9 mouse cellular contexts compared by ENCODE assay signal in genomic region chr11:4972967-4973870, GRCm38 (mm10). TPM values are rescaled to one million over a fixed set of nuclear protein-coding genes. Genes with fewer than 3 reads are reported as not detected.
A peak's percentile ranks its signal among the peaks of the same experiment; 100 is the strongest.
DNase-seq lines count a peak whose midpoint lies in the region; ATAC-seq and TF ChIP-seq lines count a peak whose summit lies in the region.
"Had no signal": no experiment of that assay in that cellular context is flagged by ENCODE, and none has a peak within 500 bp of the region (broad histone marks: within the 10 kb centered on the region; RNA-seq: fewer than 3 reads in every experiment).

No protein-coding gene starts in this region.

- TF ChIP-seq CTCF in kidney, adult 2 months (conservative IDR thresholded peaks at IDR 0.05; ENCODE audit: insufficient read depth, insufficient read length, low read depth, low read length) = peak; percentile 85

- 51% methylated on average over 13 of the region's 13 CpGs for WGBS in kidney, adult 2 months
- WGBS in kidney, embryonic 16.5 days = 58% methylated on average over 13 of the region's 13 CpGs
- 55% methylated on average over 13 of the region's 13 CpGs for WGBS in stomach, embryonic 15.5 days

- no peaks in the 10 kb centered on the region for H3K27me3 ChIP-seq in kidney, adult 2 months (replicated peaks; ENCODE audit: control insufficient read depth, insufficient read depth, low read length)
- H3K27me3 ChIP-seq in kidney, embryonic 16.5 days (ENCODE audit: insufficient read depth, low read length) = no peaks in the 10 kb centered on the region; the same call in 1 of the 2 replicates
- H3K27me3 ChIP-seq in stomach, embryonic 15.5 days (replicated peaks) = no peaks in the 10 kb centered on the region

- no peak for ATAC-seq in kidney, embryonic 16.5 days (ENCODE audit: low FRiP score, low TSS enrichment)
- peak; percentile 66 to 74 for ATAC-seq in hematopoietic stem cell, adult 5-6 weeks (replicated peaks in 1 of 2; ENCODE audit: insufficient read depth in 1 of 2, low FRiP score in 2 of 2, low TSS enrichment in 1 of 2, low read depth in 1 of 2, poor library complexity in 2 of 2, severe bottlenecking in 2 of 2)
- ATAC-seq in stomach, embryonic 15.5 days (ENCODE audit: insufficient read depth, low FRiP score, low read depth) = peak; percentile 68

- H3K4me2 ChIP-seq in kidney, embryonic 16.5 days (replicated peaks; ENCODE audit: low read depth, low read length) = no peak overlapping the region
- no peak overlapping the region for H3K4me2 ChIP-seq in stomach, embryonic 15.5 days

- no peak overlapping the region for H3K4me3 ChIP-seq in kidney, adult 2 months (ENCODE audit: insufficient read depth, low read depth, low read length)
- H3K4me3 ChIP-seq in kidney, embryonic 16.5 days (ENCODE audit: low read length) = no peak overlapping the region
- no peak overlapping the region for H3K4me3 ChIP-seq in stomach, embryonic 15.5 days (replicated peaks)
- H3K4me3 ChIP-seq: erythroblast, embryonic 14.5 days had no signal

- H3K9ac ChIP-seq in kidney, embryonic 16.5 days (replicated peaks; ENCODE audit: low read length) = no peak overlapping the region
- no peak overlapping the region for H3K9ac ChIP-seq in stomach, embryonic 15.5 days

- intact Hi-C loops in left cerebral cortex, postnatal 14 days (cut with DNase I) = loop anchor here (5.0 kb wide), 1 partner anchor 56 kb away; no protein-coding TSS in a partner anchor

- no peaks in the 10 kb centered on the region for H3K36me3 ChIP-seq in kidney, adult 2 months (ENCODE audit: control insufficient read depth, insufficient read depth, low read length)
- no peaks in the 10 kb centered on the region for H3K36me3 ChIP-seq in kidney, embryonic 16.5 days (ENCODE audit: insufficient read depth, low read length)
- H3K36me3 ChIP-seq in stomach, embryonic 15.5 days = no peaks in the 10 kb centered on the region

- peak; percentile 76 for DNase-seq in kidney, adult 2 months
- peak; percentile 49 for DNase-seq in T-cell, adult 2 months (ENCODE audit: low spot score)
- peak; percentile 86 for DNase-seq in embryo, embryonic 10 days (ENCODE audit: low spot score)
- peak; percentile 71 to 88 for DNase-seq in left cerebral cortex, postnatal 14 days (ENCODE audit: low spot score in 2 of 2)
- peak; percentile 74 for DNase-seq in mesoderm, embryonic 11.5 days (ENCODE audit: low read depth, low spot score)

- no peaks in the 10 kb centered on the region for H3K4me1 ChIP-seq in kidney, adult 2 months (ENCODE audit: control insufficient read depth, insufficient read depth, low read length)
- peaks cover 7% of the 10 kb centered on the region; the same call in 1 of the 2 replicates for H3K4me1 ChIP-seq in kidney, embryonic 16.5 days (ENCODE audit: insufficient read depth, low read length)
- no peaks in the 10 kb centered on the region for H3K4me1 ChIP-seq in stomach, embryonic 15.5 days

- no peak for TF ChIP-seq POLR2A in kidney, adult 2 months (IDR thresholded peaks at IDR 0.05; ENCODE audit: low read depth, low read length)

- H3K9me3 ChIP-seq in kidney, embryonic 16.5 days (ENCODE audit: low read length) = no peaks in the 10 kb centered on the region
- no peaks in the 10 kb centered on the region for H3K9me3 ChIP-seq in stomach, embryonic 15.5 days

- no peak overlapping the region for H3K27ac ChIP-seq in kidney, adult 2 months (ENCODE audit: insufficient read depth, low read depth, low read length)
- no peak overlapping the region for H3K27ac ChIP-seq in kidney, embryonic 16.5 days (ENCODE audit: low read length)
- H3K27ac ChIP-seq in stomach, embryonic 15.5 days = no peak overlapping the region

RNA-seq across cellular contexts. Expression of gene Ap1b1, which starts 13.4 kb away (rescaled TPM):
- 110 and 123 TPM in 2 replicates for polyA plus RNA-seq in kidney, adult 2 months (2012; rRNA removed)
- polyA plus RNA-seq in kidney, embryonic 16.5 days (2015; fragmentation: Nextera tagmentation; extraction: Ambion mirVana) = 76.9 and 79.1 TPM in 2 replicates
- total RNA-seq in hematopoietic stem cell, adult 5-6 weeks (2017) = 45.0 and 80.8 TPM in 2 replicates
- total RNA-seq in left cerebral cortex, postnatal 14 days (2021) = 100 to 1,000 TPM; 138 to 142 TPM
- polyA plus RNA-seq in stomach, embryonic 15.5 days (2015; fragmentation: Nextera tagmentation; extraction: Ambion mirVana) = 57.5 and 60.2 TPM in 2 replicates

RNA-seq across cellular contexts. Expression of gene Nefh, which starts 25.4 kb away (rescaled TPM):
- 0.05 and 0.30 TPM in 2 replicates for polyA plus RNA-seq in kidney, adult 2 months (2012; rRNA removed)
- polyA plus RNA-seq in kidney, embryonic 16.5 days (2015; fragmentation: Nextera tagmentation; extraction: Ambion mirVana) = 0.19 TPM in 2 replicates
- 11.9 and 19.6 TPM in 2 replicates for total RNA-seq in hematopoietic stem cell, adult 5-6 weeks (2017)
- 10 to 100 TPM; 35.5 to 38.2 TPM for total RNA-seq in left cerebral cortex, postnatal 14 days (2021)
- 0.50 and 0.75 TPM in 2 replicates for polyA plus RNA-seq in stomach, embryonic 15.5 days (2015; fragmentation: Nextera tagmentation; extraction: Ambion mirVana)
